Mouse (Mus musculus) neural tube, embryonic 13.5 days (tissue): Measurements from ENCODE around the gene Zscan2. TPM values are rescaled to one million over a fixed set of nuclear protein-coding genes. Genes with fewer than 3 reads are reported as not detected.
"Not testable (repeated sequence)": the region's sequence is repeated elsewhere in the genome, so short reads cannot be mapped to it uniquely, and the experiment has no call there.

ENCODE experiments used
- ATAC-seq: fragments of 200-750 bp; cut with Nextera tagmentation; 2 replicates; pipeline ENCODE4 v1.8.0; 2017; ENCODE audit warnings: low read depth, mild to moderate bottlenecking, moderate TSS enrichment, moderate library complexity
- H3K27ac ChIP-seq: fragments of 300-500 bp; sonication (generic); replicated peaks from 2 replicates; pipeline ENCODE4 v1.5.1; 2015; ENCODE audit warnings: moderate library complexity, mild to moderate bottlenecking, inconsistent platforms
- H3K27me3 ChIP-seq: fragments of 300-500 bp; sonication (generic); 2 replicates; pipeline ENCODE4 v1.6.1; 2015; ENCODE audit warnings: mild to moderate bottlenecking, inconsistent platforms
- H3K36me3 ChIP-seq: fragments of 300-500 bp; sonication (generic); 2 replicates; pipeline ENCODE4 v1.6.1; 2015; ENCODE audit warnings: mild to moderate bottlenecking, inconsistent platforms
- H3K4me1 ChIP-seq: fragments of 300-500 bp; sonication (generic); replicated peaks from 2 replicates; pipeline ENCODE4 v1.6.1; 2015; ENCODE audit warnings: inconsistent platforms
- H3K4me2 ChIP-seq: fragments of 300-500 bp; sonication (generic); 2 replicates; pipeline ENCODE4 v1.6.1; 2015; ENCODE audit warnings: inconsistent platforms, mild to moderate bottlenecking, moderate library complexity
- H3K4me3 ChIP-seq: fragments of 300-500 bp; sonication (generic); 2 replicates; pipeline ENCODE4 v1.5.1; 2015; ENCODE audit warnings: mild to moderate bottlenecking, inconsistent platforms
- H3K9ac ChIP-seq: fragments of 300-500 bp; sonication (generic); 2 replicates; pipeline ENCODE4 v1.6.1; 2015; ENCODE audit warnings: moderate library complexity, mild to moderate bottlenecking, inconsistent platforms
- H3K9me3 ChIP-seq: fragments of 300-500 bp; sonication (generic); 2 replicates; pipeline ENCODE4 v1.6.1; 2016; ENCODE audit warnings: inconsistent platforms
- WGBS: fragments of 180-500 bp; shearing (Covaris S2); methylation state at CpG from one replicate; pipeline ENCODE4 v1.1.7; 2015; 5-methylcytosine and 5-hydroxymethylcytosine counted together
- polyA plus RNA-seq: library from polyadenylated mRNA; unstranded; fragments of >200 nt; fragmentation: Nextera tagmentation; extraction: Ambion mirVana; gene quantifications from 2 replicates; pipeline ENCODE4 v1.2.1, GENCODE M21; 2015

The Zscan2 gene
- 5.3 and 5.4 TPM in 2 replicates for polyA plus RNA-seq

GRCm38 (mm10) chr7:80860729-80861274 lies at the start of gene Zscan2:
Gene Zscan2 (plus strand): TSS chr7:80860920.
- Histone ChIP-seq H3K4me3 (peak within 1 kb of the TSS; percentile 82), H3K36me3 (peaks cover 29% of the 10 kb centered on the region), H3K4me1 (peaks cover 43% of the 10 kb centered on the region), H3K9ac (peak within 1 kb of the TSS; percentile 86), H3K27ac (peak within 1 kb of the TSS; percentile 91), H3K27me3 (no peaks in the 10 kb centered on the region), H3K9me3 (no peaks in the 10 kb centered on the region), H3K4me2 (peak within 1 kb of the TSS; percentile 78)
- 0% methylated on average over 38 of the region's 40 CpGs for WGBS
- ATAC-seq: peak; percentile 98

- ATAC-seq: no peak
- Histone ChIP-seq H3K27ac (no peak overlapping the region), H3K9ac (no peak overlapping the region), H3K4me3 (no peak overlapping the region), H3K4me1 (no peaks in the 10 kb centered on the region), H3K4me2 (no peak overlapping the region), H3K27me3 (no peaks in the 10 kb centered on the region), H3K9me3 (no peaks in the 10 kb centered on the region), H3K36me3 (no peaks in the 10 kb centered on the region)
- 93% methylated on average over 4 of the region's 4 CpGs for WGBS
Measured at GRCm38 (mm10) chr7:80813397-80813796, 47.3 kb upstream of the Zscan2 start.

- Histone ChIP-seq H3K4me3 (no peak overlapping the region), H3K9me3 (no peaks in the 10 kb centered on the region), H3K4me2 (no peak overlapping the region), H3K27me3 (no peaks in the 10 kb centered on the region), H3K9ac (no peak overlapping the region), H3K36me3 (no peaks in the 10 kb centered on the region), H3K4me1 (no peaks in the 10 kb centered on the region), H3K27ac (no peak overlapping the region)
- no peak for ATAC-seq
- whole genome bisulfite sequencing: 74% methylated on average over 5 of the region's 5 CpGs
Measured at GRCm38 (mm10) chr7:80816641-80817040, 44.1 kb upstream of the Zscan2 start.

- H3K4me2 ChIP-seq: no peak overlapping the region
- H3K27ac ChIP-seq: no peak overlapping the region
- no peaks in the 10 kb centered on the region for H3K4me1 ChIP-seq
- H3K9me3 ChIP-seq: no peaks in the 10 kb centered on the region
- H3K27me3 ChIP-seq: no peaks in the 10 kb centered on the region
- no peaks in the 10 kb centered on the region for H3K36me3 ChIP-seq
- no peak overlapping the region for H3K4me3 ChIP-seq
- WGBS: 61% methylated on average over 4 of the region's 4 CpGs
- ATAC-seq: no peak
- H3K9ac ChIP-seq: no peak overlapping the region
Measured at GRCm38 (mm10) chr7:80820838-80821237, 39.9 kb upstream of the Zscan2 start.

- H3K27ac ChIP-seq: no peak overlapping the region
- WGBS: 80% methylated on average over 4 of the region's 4 CpGs
- no peak for ATAC-seq
- H3K9ac ChIP-seq: no peak overlapping the region
- H3K4me1 ChIP-seq: no peaks in the 10 kb centered on the region
- H3K36me3 ChIP-seq: no peaks in the 10 kb centered on the region
- no peak overlapping the region for H3K4me2 ChIP-seq
- H3K27me3 ChIP-seq: no peaks in the 10 kb centered on the region
- no peak overlapping the region for H3K4me3 ChIP-seq
- H3K9me3 ChIP-seq: no peaks in the 10 kb centered on the region
Measured at GRCm38 (mm10) chr7:80823267-80823666, 37.5 kb upstream of the Zscan2 start.

GRCm38 (mm10) chr7:80823875-80824682 lies 36.6 kb upstream of the Zscan2 start:
- no peaks in the 10 kb centered on the region for H3K36me3 ChIP-seq
- no peaks in the 10 kb centered on the region for H3K4me1 ChIP-seq
- H3K9ac ChIP-seq: no peak overlapping the region
- no peaks in the 10 kb centered on the region for H3K9me3 ChIP-seq
- H3K27ac ChIP-seq: no peak overlapping the region
- ATAC-seq: no peak
- H3K4me2 ChIP-seq: no peak overlapping the region
- 77% methylated on average over 11 of the region's 11 CpGs for WGBS
- H3K4me3 ChIP-seq: no peak overlapping the region
- H3K27me3 ChIP-seq: no peaks in the 10 kb centered on the region

GRCm38 (mm10) chr7:80825843-80826403 lies 34.8 kb upstream of the Zscan2 start, which contains the start of gene Iqgap1:
Gene Iqgap1 (minus strand): TSS chr7:80825974.
- Histone ChIP-seq H3K27ac (no peak within 1 kb of the TSS), H3K36me3 (no peaks in the 10 kb centered on the region), H3K9me3 (no peaks in the 10 kb centered on the region), H3K27me3 (no peaks in the 10 kb centered on the region), H3K4me2 (no peak within 1 kb of the TSS), H3K4me3 (no peak within 1 kb of the TSS), H3K4me1 (no peaks in the 10 kb centered on the region), H3K9ac (no peak within 1 kb of the TSS)
- no peak for ATAC-seq
- WGBS: 78% methylated on average over 11 of the region's 11 CpGs

GRCm38 (mm10) chr7:80828146-80828860 lies 32.4 kb upstream of the Zscan2 start:
- H3K4me3 ChIP-seq: no peak overlapping the region
- H3K4me1 ChIP-seq: peaks cover 3% of the 10 kb centered on the region; the same call in 1 of the 2 replicates
- no peak overlapping the region for H3K4me2 ChIP-seq
- no peaks in the 10 kb centered on the region for H3K36me3 ChIP-seq
- H3K27ac ChIP-seq: no peak overlapping the region
- no peak for ATAC-seq
- H3K27me3 ChIP-seq: no peaks in the 10 kb centered on the region
- H3K9me3 ChIP-seq: no peaks in the 10 kb centered on the region
- H3K9ac ChIP-seq: no peak overlapping the region
- 67% methylated on average over 18 of the region's 18 CpGs for WGBS

- peaks cover 3% of the 10 kb centered on the region; the same call in 1 of the 2 replicates for H3K4me1 ChIP-seq
- H3K9ac ChIP-seq: no peak overlapping the region
- no peak overlapping the region for H3K27ac ChIP-seq
- WGBS: 80% methylated on average over 15 of the region's 15 CpGs
- H3K27me3 ChIP-seq: no peaks in the 10 kb centered on the region
- ATAC-seq: no peak
- no peaks in the 10 kb centered on the region for H3K36me3 ChIP-seq
- H3K4me2 ChIP-seq: no peak overlapping the region
- no peaks in the 10 kb centered on the region for H3K9me3 ChIP-seq
- H3K4me3 ChIP-seq: no peak overlapping the region
Measured at GRCm38 (mm10) chr7:80830193-80830803, 30.4 kb upstream of the Zscan2 start.

- H3K9me3 ChIP-seq: no peaks in the 10 kb centered on the region
- 53% methylated on average over 4 of the region's 4 CpGs for WGBS
- no peak overlapping the region for H3K27ac ChIP-seq
- H3K4me2 ChIP-seq: no peak overlapping the region
- no peak overlapping the region for H3K9ac ChIP-seq
- no peak for ATAC-seq
- H3K4me1 ChIP-seq: peaks cover 3% of the 10 kb centered on the region; the same call in 1 of the 2 replicates
- H3K36me3 ChIP-seq: no peaks in the 10 kb centered on the region
- no peak overlapping the region for H3K4me3 ChIP-seq
- no peaks in the 10 kb centered on the region for H3K27me3 ChIP-seq
Measured at GRCm38 (mm10) chr7:80832191-80832590, 28.5 kb upstream of the Zscan2 start.

- 11% methylated on average over 14 of the region's 14 CpGs for WGBS
Measured at GRCm38 (mm10) chr7:80832996-80833650, 27.6 kb upstream of the Zscan2 start.

More at GRCm38 (mm10) chr7:80832996-80833650, 27.6 kb upstream of the Zscan2 start:
- not testable (repeated sequence) for H3K27me3 ChIP-seq, H3K9me3 ChIP-seq, H3K36me3 ChIP-seq, H3K4me3 ChIP-seq, H3K4me1 ChIP-seq, H3K9ac ChIP-seq, H3K27ac ChIP-seq
- ATAC-seq: peak; percentile 82
- peak overlapping the region; percentile 25; the same call in 1 of the 2 replicates for H3K4me2 ChIP-seq
